Mouse (Mus musculus) heart, embryonic 11.5 days (tissue): ENCODE data around the gene Ubfd1. TPM values are rescaled to one million over a fixed set of nuclear protein-coding genes. Genes with fewer than 3 reads are reported as not detected.
"Not testable (repeated sequence)": the region's sequence is repeated elsewhere in the genome, so short reads cannot be mapped to it uniquely, and the experiment has no call there.

Experiments used
- ATAC-seq: fragments of 200-750 bp; cut with Nextera tagmentation; replicated peaks from 2 replicates; pipeline ENCODE4 v1.8.0; 2017; ENCODE audit warnings: moderate library complexity; ENCODE audit not compliant: insufficient number of reproducible peaks, low FRiP score, low TSS enrichment
- H3K27ac ChIP-seq: fragments of 300-500 bp; sonication (generic); 2 replicates; pipeline ENCODE4 v1.5.1; 2014; ENCODE audit warnings: mild to moderate bottlenecking, low read depth, low read length
- H3K27me3 ChIP-seq: fragments of 300-500 bp; sonication (generic); 2 replicates; pipeline ENCODE4 v1.6.1; 2014; ENCODE audit warnings: mild to moderate bottlenecking, low read length, mixed read lengths; ENCODE audit not compliant: control insufficient read depth, insufficient read depth
- H3K36me3 ChIP-seq: fragments of 300-500 bp; sonication (generic); 2 replicates; pipeline ENCODE4 v1.6.1; 2014; ENCODE audit warnings: mild to moderate bottlenecking, low read length, moderate library complexity, mixed read lengths; ENCODE audit not compliant: control insufficient read depth, insufficient read depth
- H3K4me1 ChIP-seq: fragments of 300-500 bp; sonication (generic); 2 replicates; pipeline ENCODE4 v1.6.1; 2014; ENCODE audit warnings: low read length; ENCODE audit not compliant: control insufficient read depth, insufficient read depth
- H3K4me2 ChIP-seq: fragments of 300-500 bp; sonication (generic); 2 replicates; pipeline ENCODE4 v1.6.1; 2014; ENCODE audit warnings: mild to moderate bottlenecking, moderate library complexity
- H3K4me3 ChIP-seq: fragments of 300-500 bp; sonication (generic); 2 replicates; pipeline ENCODE4 v1.5.1; 2014; ENCODE audit warnings: low read depth, low read length
- H3K9ac ChIP-seq: fragments of 300-500 bp; sonication (generic); 2 replicates; pipeline ENCODE4 v1.6.1; 2014; ENCODE audit warnings: mild to moderate bottlenecking, low read depth, low read length, moderate library complexity
- H3K9me3 ChIP-seq: fragments of 300-500 bp; sonication (generic); replicated peaks from 2 replicates; pipeline ENCODE4 v1.6.1; 2016; ENCODE audit warnings: low read length; ENCODE audit not compliant: control insufficient read depth
- WGBS: fragments of 180-500 bp; shearing (Covaris S2); extraction: QIAGEN DNeasy Blood & Tissue Kit; methylation state at CpG from one replicate; pipeline ENCODE4 v1.1.7; 2014; ENCODE audit not compliant: insufficient replicate concordance; 5-methylcytosine and 5-hydroxymethylcytosine counted together
- polyA plus RNA-seq: library from polyadenylated mRNA; unstranded; fragments of >200 nt; fragmentation: Nextera tagmentation; extraction: Ambion mirVana; gene quantifications from 2 replicates; pipeline ENCODE4 v1.2.1, GENCODE M21; 2014

Gene Ubfd1
- polyA plus RNA-seq, 1 experiment from 2014 or later = 67.4 TPM

GRCm38 (mm10) chr7:122098009-122098408 is 31.0 kb downstream of the Ubfd1 start:
- no peak overlapping the region for H3K27ac ChIP-seq
- no peak overlapping the region for H3K4me2 ChIP-seq
- 93% methylated on average over 3 of the region's 3 CpGs for WGBS
- H3K9ac ChIP-seq = no peak overlapping the region
- no peak for ATAC-seq
- H3K27me3 ChIP-seq = no peaks in the 10 kb centered on the region
- H3K9me3 ChIP-seq = no peaks in the 10 kb centered on the region
- peaks cover 11% of the 10 kb centered on the region for H3K4me1 ChIP-seq
- H3K36me3 ChIP-seq = peaks cover 32% of the 10 kb centered on the region
- no peak overlapping the region for H3K4me3 ChIP-seq

DNA sequence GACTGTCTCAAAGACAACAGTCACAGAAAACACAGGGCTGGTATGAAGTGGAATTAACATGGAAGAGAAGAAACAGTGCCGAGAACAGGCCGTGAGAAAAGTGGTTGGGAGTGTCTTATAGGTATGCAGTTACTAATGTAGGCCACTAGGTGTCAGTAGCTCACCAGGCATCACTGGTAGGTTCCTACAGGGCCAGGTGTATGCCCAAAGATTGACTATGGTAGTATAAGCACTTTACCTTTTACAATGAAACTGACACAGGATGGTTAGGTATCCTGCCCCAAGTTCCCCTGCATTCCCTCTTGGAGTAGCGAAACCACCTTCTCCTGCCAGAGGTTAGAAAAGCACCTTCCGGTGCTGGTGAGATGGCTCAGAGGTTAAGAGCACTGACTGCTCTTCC is 32.2 kb downstream of the Ubfd1 start:
- 71% methylated on average over 4 of the region's 4 CpGs for WGBS
- H3K27me3 ChIP-seq = no peaks in the 10 kb centered on the region
- no peak for ATAC-seq
- H3K4me3 ChIP-seq = no peak overlapping the region
- H3K4me1 ChIP-seq = peaks cover 11% of the 10 kb centered on the region
- H3K9me3 ChIP-seq = no peaks in the 10 kb centered on the region
- H3K36me3 ChIP-seq = peaks cover 32% of the 10 kb centered on the region
- no peak overlapping the region for H3K9ac ChIP-seq
- H3K27ac ChIP-seq = no peak overlapping the region
- no peak overlapping the region for H3K4me2 ChIP-seq

- Histone ChIP-seq H3K4me3 (peak overlapping the region; percentile 73), H3K36me3 (peaks cover 14% of the 10 kb centered on the region), H3K9ac (peak overlapping the region; percentile 89), H3K27ac (peak overlapping the region; percentile 62; the same call in 1 of the 2 replicates), H3K4me1 (peaks cover 11% of the 10 kb centered on the region), H3K4me2 (peak overlapping the region; percentile 93)
- ATAC-seq = peak; percentile 67
- H3K27me3 ChIP-seq, H3K9me3 ChIP-seq: not testable (repeated sequence)
- WGBS = 4% methylated on average over 25 of the region's 28 CpGs
Measured at GRCm38 (mm10) chr7:122101014-122101746, 34.2 kb downstream of the Ubfd1 start.

- Histone ChIP-seq H3K27ac (peak within 1 kb of the TSS; percentile 62; the same call in 1 of the 2 replicates), H3K36me3 (peaks cover 8% of the 10 kb centered on the region), H3K4me1 (peaks cover 11% of the 10 kb centered on the region), H3K9ac (peak within 1 kb of the TSS; percentile 89), H3K4me2 (peak within 1 kb of the TSS; percentile 93), H3K27me3 (no peaks in the 10 kb centered on the region), H3K4me3 (peak within 1 kb of the TSS; percentile 73), H3K9me3 (no peaks in the 10 kb centered on the region)
- peak; percentile 98 for ATAC-seq
- WGBS = under 1% methylated on average over 36 of the region's 43 CpGs
Measured at GRCm38 (mm10) chr7:122101747-122102244, 34.8 kb downstream of the Ubfd1 start, which contains the start of gene Ndufab1. Ndufab1 (minus strand) TSS chr7:122101886.

- Histone ChIP-seq H3K4me3 (no peak overlapping the region), H3K9ac (no peak overlapping the region), H3K4me2 (no peak overlapping the region), H3K36me3 (peaks cover 2% of the 10 kb centered on the region; the same call in 1 of the 2 replicates), H3K4me1 (no peaks in the 10 kb centered on the region), H3K9me3 (no peaks in the 10 kb centered on the region), H3K27me3 (no peaks in the 10 kb centered on the region), H3K27ac (no peak overlapping the region)
- WGBS = 97% methylated on average over 6 of the region's 6 CpGs
- no peak for ATAC-seq
Measured at GRCm38 (mm10) chr7:122108206-122108605, 41.2 kb downstream of the Ubfd1 start.

GRCm38 (mm10) chr7:122123518-122123917 is 56.5 kb downstream of the Ubfd1 start:
- WGBS = 80% methylated on average over 4 of the region's 4 CpGs
- no peak for ATAC-seq
- Histone ChIP-seq H3K27me3 (no peaks in the 10 kb centered on the region), H3K4me1 (no peaks in the 10 kb centered on the region), H3K4me2 (no peak overlapping the region), H3K36me3 (peaks cover 13% of the 10 kb centered on the region; the same call in 1 of the 2 replicates), H3K27ac (no peak overlapping the region), H3K4me3 (no peak overlapping the region), H3K9me3 (no peaks in the 10 kb centered on the region), H3K9ac (no peak overlapping the region)

DNA sequence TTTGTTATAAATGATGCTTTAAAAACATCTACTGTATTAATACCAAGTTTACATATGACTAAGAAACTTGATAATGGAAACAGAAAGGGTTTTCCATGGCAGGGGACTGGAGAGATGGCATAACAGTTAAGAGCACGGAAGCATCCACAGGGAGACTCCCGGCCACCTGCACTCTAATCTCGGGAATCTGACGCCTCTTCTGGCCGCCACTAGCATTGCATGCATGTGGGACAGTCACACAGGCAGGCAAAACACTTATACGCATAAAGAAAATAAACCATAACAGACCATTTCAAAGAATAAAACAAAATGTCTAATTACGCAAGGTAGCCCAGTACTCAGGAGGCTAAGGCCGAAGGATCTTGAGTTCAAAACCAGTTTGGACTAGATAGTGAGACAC is 58.7 kb downstream of the Ubfd1 start:
- no peak for ATAC-seq
- no peaks in the 10 kb centered on the region for H3K4me1 ChIP-seq
- no peak overlapping the region for H3K4me3 ChIP-seq
- WGBS = 72% methylated on average over 8 of the region's 8 CpGs
- no peak overlapping the region for H3K27ac ChIP-seq
- no peaks in the 10 kb centered on the region for H3K27me3 ChIP-seq
- H3K4me2 ChIP-seq = no peak overlapping the region
- H3K36me3 ChIP-seq = peaks cover 10% of the 10 kb centered on the region; the same call in 1 of the 2 replicates
- H3K9me3 ChIP-seq = no peaks in the 10 kb centered on the region
- no peak overlapping the region for H3K9ac ChIP-seq

- peaks cover 9% of the 10 kb centered on the region; the same call in 1 of the 2 replicates for H3K36me3 ChIP-seq
- H3K4me1 ChIP-seq = no peaks in the 10 kb centered on the region
- ATAC-seq = no peak
- H3K4me2 ChIP-seq = no peak overlapping the region
- H3K27me3 ChIP-seq = no peaks in the 10 kb centered on the region
- no peak overlapping the region for H3K4me3 ChIP-seq
- H3K9me3 ChIP-seq = no peaks in the 10 kb centered on the region
- no peak overlapping the region for H3K9ac ChIP-seq
- no peak overlapping the region for H3K27ac ChIP-seq
- WGBS = 91% methylated on average over 11 of the region's 11 CpGs
Measured at GRCm38 (mm10) chr7:122126946-122127345, 60.0 kb downstream of the Ubfd1 start.
